Mouse (Mus musculus): ENCODE measurements around the gene Tab1. TPM values are rescaled to one million over a fixed set of nuclear protein-coding genes. Genes with fewer than 3 reads are reported as not detected.

Gene Tab1
- polyA plus RNA-seq, 1 experiment from 2014 or later, result 28.0 TPM

GRCm38 (mm10) chr15:80173001-80173771 is 40.3 kb downstream of the Tab1 start, which contains the start of gene Mgat3:
TSS of gene Mgat3 (plus strand) at chr15:80173721.
- H3K36me3 ChIP-seq (ENCODE audit: control insufficient read depth, insufficient read depth, low read length), result no peaks in the 10 kb centered on the region
- 0 out of 2 replicates have a peak, but pooled peaks have one; percentile 41 for ATAC-seq (ENCODE audit: insufficient number of reproducible peaks, insufficient read depth, low FRiP score, low read depth)
- H3K9ac ChIP-seq (ENCODE audit: low read length), result peak within 1 kb of the TSS; percentile 79
- H3K9me3 ChIP-seq (ENCODE audit: control insufficient read depth, low read length), result no peaks in the 10 kb centered on the region
- WGBS, result 5% methylated on average over 36 of the region's 85 CpGs
- peak within 1 kb of the TSS; percentile 61 to 69 for H3K4me3 ChIP-seq (ENCODE audit: control insufficient read depth in 1 of 2, insufficient read depth in 1 of 2, low read depth in 1 of 2, low read length in 2 of 2)
- H3K4me2 ChIP-seq (ENCODE audit: low read length), result peak within 1 kb of the TSS; percentile 99
- H3K27me3 ChIP-seq (ENCODE audit: control insufficient read depth, insufficient read depth, low read length), result peaks cover 19% of the 10 kb centered on the region
- H3K4me1 ChIP-seq (ENCODE audit: control insufficient read depth in 2 of 2, insufficient read depth in 2 of 2, low read length in 2 of 2), result peaks cover 5 to 7% of the 10 kb centered on the region in 2 experiments; a peak in 2 of 4 replicates
- no peak within 1 kb of the TSS; a peak in 1 of 4 replicates for H3K27ac ChIP-seq (replicated peaks in 1 of 2; ENCODE audit: control insufficient read depth in 1 of 2, insufficient read depth in 1 of 2, low read depth in 2 of 2, low read length in 2 of 2)

GRCm38 (mm10) chr15:80173781-80174597 is 41.1 kb downstream of the Tab1 start:
- no peak for ATAC-seq (ENCODE audit: insufficient number of reproducible peaks, insufficient read depth, low FRiP score, low read depth)
- Histone ChIP-seq H3K4me1 (ENCODE audit: control insufficient read depth in 2 of 2, insufficient read depth in 2 of 2, low read length in 2 of 2) (peaks cover 5 to 7% of the 10 kb centered on the region in 2 experiments; a peak in 2 of 4 replicates), H3K4me2 (ENCODE audit: low read length) (peak overlapping the region; percentile 99), H3K9me3 (ENCODE audit: control insufficient read depth, low read length) (no peaks in the 10 kb centered on the region), H3K36me3 (ENCODE audit: control insufficient read depth, insufficient read depth, low read length) (no peaks in the 10 kb centered on the region), H3K27me3 (ENCODE audit: control insufficient read depth, insufficient read depth, low read length) (peaks cover 19% of the 10 kb centered on the region), H3K4me3 (ENCODE audit: control insufficient read depth in 1 of 2, insufficient read depth in 1 of 2, low read depth in 1 of 2, low read length in 2 of 2) (peak overlapping the region; percentile 61 to 69), H3K27ac (replicated peaks in 1 of 2; ENCODE audit: control insufficient read depth in 1 of 2, insufficient read depth in 1 of 2, low read depth in 2 of 2, low read length in 2 of 2) (no peak overlapping the region; a peak in 1 of 4 replicates), H3K9ac (ENCODE audit: low read length) (peak overlapping the region; percentile 79)
- WGBS, result 2% methylated on average over 44 of the region's 60 CpGs

- Histone ChIP-seq H3K27ac (replicated peaks in 1 of 2; ENCODE audit: control insufficient read depth in 1 of 2, insufficient read depth in 1 of 2, low read depth in 2 of 2, low read length in 2 of 2) (no peak overlapping the region), H3K9me3 (ENCODE audit: control insufficient read depth, low read length) (no peaks in the 10 kb centered on the region), H3K4me1 (ENCODE audit: control insufficient read depth in 2 of 2, insufficient read depth in 2 of 2, low read length in 2 of 2) (peaks cover 5 to 7% of the 10 kb centered on the region in 2 experiments; a peak in 2 of 4 replicates), H3K36me3 (ENCODE audit: control insufficient read depth, insufficient read depth, low read length) (no peaks in the 10 kb centered on the region), H3K27me3 (ENCODE audit: control insufficient read depth, insufficient read depth, low read length) (peaks cover 19% of the 10 kb centered on the region), H3K4me3 (ENCODE audit: control insufficient read depth in 1 of 2, insufficient read depth in 1 of 2, low read depth in 1 of 2, low read length in 2 of 2) (peak overlapping the region; percentile 61 to 69; a peak in 3 of 4 replicates), H3K9ac (ENCODE audit: low read length) (peak overlapping the region; percentile 79; the same call in 1 of the 2 replicates), H3K4me2 (ENCODE audit: low read length) (peak overlapping the region; percentile 99)
- ATAC-seq (ENCODE audit: insufficient number of reproducible peaks, insufficient read depth, low FRiP score, low read depth), result no peak
- 5% methylated on average over 5 of the region's 5 CpGs for WGBS
Measured at GRCm38 (mm10) chr15:80174598-80174875, 41.6 kb downstream of the Tab1 start.

GRCm38 (mm10) chr15:80175316-80175715 is 42.4 kb downstream of the Tab1 start:
- 64% methylated on average over 9 of the region's 9 CpGs for WGBS
- Histone ChIP-seq H3K9ac (ENCODE audit: low read length) (no peak overlapping the region), H3K4me2 (ENCODE audit: low read length) (no peak overlapping the region), H3K4me3 (ENCODE audit: control insufficient read depth in 1 of 2, insufficient read depth in 1 of 2, low read depth in 1 of 2, low read length in 2 of 2) (no peak overlapping the region), H3K27ac (replicated peaks in 1 of 2; ENCODE audit: control insufficient read depth in 1 of 2, insufficient read depth in 1 of 2, low read depth in 2 of 2, low read length in 2 of 2) (no peak overlapping the region), H3K4me1 (ENCODE audit: control insufficient read depth in 2 of 2, insufficient read depth in 2 of 2, low read length in 2 of 2) (peaks cover 5 to 7% of the 10 kb centered on the region in 2 experiments; a peak in 2 of 4 replicates), H3K36me3 (ENCODE audit: control insufficient read depth, insufficient read depth, low read length) (no peaks in the 10 kb centered on the region), H3K27me3 (ENCODE audit: control insufficient read depth, insufficient read depth, low read length) (peaks cover 19% of the 10 kb centered on the region), H3K9me3 (ENCODE audit: control insufficient read depth, low read length) (no peaks in the 10 kb centered on the region)
- ATAC-seq (ENCODE audit: insufficient number of reproducible peaks, insufficient read depth, low FRiP score, low read depth), result no peak

GRCm38 (mm10) chr15:80175756-80176155 is 42.8 kb downstream of the Tab1 start:
- Histone ChIP-seq H3K4me3 (ENCODE audit: control insufficient read depth in 1 of 2, insufficient read depth in 1 of 2, low read depth in 1 of 2, low read length in 2 of 2) (no peak overlapping the region), H3K9me3 (ENCODE audit: control insufficient read depth, low read length) (no peaks in the 10 kb centered on the region), H3K27ac (replicated peaks in 1 of 2; ENCODE audit: control insufficient read depth in 1 of 2, insufficient read depth in 1 of 2, low read depth in 2 of 2, low read length in 2 of 2) (no peak overlapping the region), H3K9ac (ENCODE audit: low read length) (no peak overlapping the region), H3K4me2 (ENCODE audit: low read length) (no peak overlapping the region), H3K4me1 (ENCODE audit: control insufficient read depth in 2 of 2, insufficient read depth in 2 of 2, low read length in 2 of 2) (peaks cover 5 to 7% of the 10 kb centered on the region in 2 experiments; a peak in 2 of 4 replicates), H3K36me3 (ENCODE audit: control insufficient read depth, insufficient read depth, low read length) (no peaks in the 10 kb centered on the region), H3K27me3 (ENCODE audit: control insufficient read depth, insufficient read depth, low read length) (peaks cover 19% of the 10 kb centered on the region)
- no peak for ATAC-seq (ENCODE audit: insufficient number of reproducible peaks, insufficient read depth, low FRiP score, low read depth)
- WGBS, result 72% methylated on average over 4 of the region's 6 CpGs

- Histone ChIP-seq H3K4me3 (ENCODE audit: control insufficient read depth in 1 of 2, insufficient read depth in 1 of 2, low read depth in 1 of 2, low read length in 2 of 2) (no peak overlapping the region), H3K4me1 (ENCODE audit: control insufficient read depth in 2 of 2, insufficient read depth in 2 of 2, low read length in 2 of 2) (no peaks in the 10 kb centered on the region; a peak in 1 of 4 replicates), H3K9ac (ENCODE audit: low read length) (no peak overlapping the region), H3K9me3 (ENCODE audit: control insufficient read depth, low read length) (no peaks in the 10 kb centered on the region; the same call in 1 of the 2 replicates), H3K27me3 (ENCODE audit: control insufficient read depth, insufficient read depth, low read length) (no peaks in the 10 kb centered on the region), H3K36me3 (ENCODE audit: control insufficient read depth, insufficient read depth, low read length) (no peaks in the 10 kb centered on the region), H3K4me2 (ENCODE audit: low read length) (no peak overlapping the region), H3K27ac (replicated peaks in 1 of 2; ENCODE audit: control insufficient read depth in 1 of 2, insufficient read depth in 1 of 2, low read depth in 2 of 2, low read length in 2 of 2) (no peak overlapping the region)
- no peak for ATAC-seq (ENCODE audit: insufficient number of reproducible peaks, insufficient read depth, low FRiP score, low read depth)
- WGBS, result 81% methylated on average over 7 of the region's 7 CpGs
Measured at GRCm38 (mm10) chr15:80181561-80181960, 48.6 kb downstream of the Tab1 start.

GRCm38 (mm10) chr15:80182072-80182700 is 49.3 kb downstream of the Tab1 start:
- no peaks in the 10 kb centered on the region for H3K4me1 ChIP-seq (ENCODE audit: control insufficient read depth in 2 of 2, insufficient read depth in 2 of 2, low read length in 2 of 2)
- no peak overlapping the region for H3K4me3 ChIP-seq (ENCODE audit: control insufficient read depth in 1 of 2, insufficient read depth in 1 of 2, low read depth in 1 of 2, low read length in 2 of 2)
- no peak overlapping the region for H3K4me2 ChIP-seq (ENCODE audit: low read length)
- no peak overlapping the region for H3K9ac ChIP-seq (ENCODE audit: low read length)
- no peak overlapping the region for H3K27ac ChIP-seq (replicated peaks in 1 of 2; ENCODE audit: control insufficient read depth in 1 of 2, insufficient read depth in 1 of 2, low read depth in 2 of 2, low read length in 2 of 2)
- H3K36me3 ChIP-seq (ENCODE audit: control insufficient read depth, insufficient read depth, low read length), result no peaks in the 10 kb centered on the region
- no peaks in the 10 kb centered on the region for H3K27me3 ChIP-seq (ENCODE audit: control insufficient read depth, insufficient read depth, low read length)
- H3K9me3 ChIP-seq (ENCODE audit: control insufficient read depth, low read length), result no peaks in the 10 kb centered on the region; the same call in 1 of the 2 replicates
- no peak for ATAC-seq (ENCODE audit: insufficient number of reproducible peaks, insufficient read depth, low FRiP score, low read depth)
- 64% methylated on average over 4 of the region's 4 CpGs for WGBS
